Mouse (Mus musculus) CH12.LX (cell line): ENCODE measurements around the gene Aldh3b1. TPM values are rescaled to one million over a fixed set of nuclear protein-coding genes. Genes with fewer than 3 reads are reported as not detected.

Source experiments
- DNase-seq: peaks from one replicate; pipeline ENCODE4 v3.0.0-alpha.2; 2013; ENCODE audit errors: extremely low read depth
- H3K27ac ChIP-seq: 2 replicates; pipeline ENCODE4 v1.5.1; 2012; ENCODE audit warnings: low read depth, mild to moderate bottlenecking, control low read depth, moderate library complexity; ENCODE audit not compliant: insufficient read depth
- H3K27me3 ChIP-seq: replicated peaks from 2 replicates; pipeline ENCODE3; 2012; ENCODE audit warnings: inconsistent platforms
- H3K36me3 ChIP-seq, 2 experiments: replicated peaks in 1 of 2; 2 replicates each; pipeline versions ENCODE3 to v1.6.1; 2012; ENCODE audit warnings: inconsistent platforms in 1 of 2, low read length in 1 of 2, mild to moderate bottlenecking in 1 of 2, mixed read lengths in 1 of 2, moderate library complexity in 1 of 2; ENCODE audit not compliant: control insufficient read depth in 1 of 2, insufficient read depth in 1 of 2
- H3K4me1 ChIP-seq, 2 experiments: 2 replicates each; pipeline ENCODE4 v1.6.1; 2012; ENCODE audit warnings: inconsistent platforms in 1 of 2, moderate library complexity in 1 of 2; ENCODE audit not compliant: insufficient read depth in 2 of 2, control insufficient read depth in 1 of 2
- H3K4me2 ChIP-seq: 2 replicates; pipeline ENCODE4 v1.6.1; 2012; ENCODE audit warnings: low read depth, mild to moderate bottlenecking, control low read depth; ENCODE audit not compliant: poor library complexity, insufficient read depth, severe bottlenecking
- H3K4me3 ChIP-seq, 3 experiments: fragments of 150-350 bp in 1 of 3; sonication (generic) in 1 of 3; replicated peaks in 1 of 3; 2 replicates each; pipeline versions ENCODE3 to v1.5.1; 2011 to 2012; ENCODE audit warnings: low read depth in 2 of 3, low read length in 2 of 3, mild to moderate bottlenecking in 2 of 3, moderate library complexity in 2 of 3, control low read depth in 1 of 3, improper control_type of control experiment in 1 of 3, inconsistent platforms in 1 of 3, mixed read lengths in 1 of 3; ENCODE audit not compliant: poor library complexity in 1 of 3
- H3K79me2 ChIP-seq: replicated peaks from 2 replicates; pipeline ENCODE4 v1.6.1; 2012; ENCODE audit warnings: mild to moderate bottlenecking, moderate library complexity; ENCODE audit not compliant: control insufficient read depth, poor library complexity, insufficient read depth, severe bottlenecking; ENCODE audit errors: extremely low read depth
- H3K9ac ChIP-seq: 2 replicates; pipeline ENCODE4 v1.6.1; 2012; ENCODE audit warnings: low read depth, mild to moderate bottlenecking, control low read depth, moderate library complexity; ENCODE audit not compliant: insufficient read depth
- H3K9me3 ChIP-seq: replicated peaks from 2 replicates; pipeline ENCODE3; 2012; ENCODE audit warnings: low read length, inconsistent platforms, mixed read lengths
- CHD1 ChIP-seq: IDR thresholded peaks from 2 replicates; pipeline ENCODE4 v1.6.1; 2012; ENCODE audit warnings: low read depth, low read length, improper control_type of control experiment, inconsistent platforms
- CHD2 ChIP-seq: IDR thresholded peaks from 2 replicates; pipeline ENCODE4 v1.6.1; 2011; ENCODE audit warnings: low read length, improper control_type of control experiment
- E2F4 ChIP-seq: IDR thresholded peaks from 2 replicates; pipeline ENCODE4 v1.6.1; 2011; ENCODE audit warnings: low read depth, low read length, improper control_type of control experiment; ENCODE audit not compliant: insufficient replicate concordance
- EP300 ChIP-seq: IDR thresholded peaks from 2 replicates; pipeline ENCODE4 v1.6.1; 2011; ENCODE audit warnings: low read length, improper control_type of control experiment
- ETS1 ChIP-seq: conservative IDR thresholded peaks from 2 replicates; pipeline ENCODE4 v1.6.1; 2012; ENCODE audit warnings: low read depth, mild to moderate bottlenecking, inconsistent platforms, low read length, improper control_type of control experiment, moderate library complexity
- GABPA ChIP-seq: IDR thresholded peaks from 2 replicates; pipeline ENCODE4 v1.6.1; 2012; ENCODE audit warnings: low read depth, low read length, improper control_type of control experiment, inconsistent platforms; ENCODE audit not compliant: insufficient replicate concordance
- HCFC1 ChIP-seq: IDR thresholded peaks from 2 replicates; pipeline ENCODE4 v1.6.1; 2012; ENCODE audit warnings: low read depth, mild to moderate bottlenecking, inconsistent platforms, low read length, improper control_type of control experiment
- JUN ChIP-seq: IDR thresholded peaks from 2 replicates; pipeline ENCODE4 v1.6.1; 2011; ENCODE audit warnings: low read depth, mild to moderate bottlenecking, low read length, improper control_type of control experiment, moderate library complexity; ENCODE audit not compliant: insufficient read depth
- JUND ChIP-seq: conservative IDR thresholded peaks from 2 replicates; pipeline ENCODE4 v1.6.1; 2011; ENCODE audit warnings: low read depth, low read length, improper control_type of control experiment
- KAT2A ChIP-seq: IDR thresholded peaks from 2 replicates; pipeline ENCODE4 v1.6.1; 2012; ENCODE audit warnings: low read length, improper control_type of control experiment, inconsistent platforms; ENCODE audit not compliant: insufficient replicate concordance
- MXI1 ChIP-seq: IDR thresholded peaks from 2 replicates; pipeline ENCODE4 v1.6.1; 2011; ENCODE audit warnings: mild to moderate bottlenecking, low read depth, low read length, improper control_type of control experiment
- MYC ChIP-seq: IDR thresholded peaks from 2 replicates; pipeline ENCODE4 v1.6.1; 2011; ENCODE audit warnings: low read depth, mild to moderate bottlenecking, improper control_type of control experiment, low read length
- POLR2A ChIP-seq: IDR thresholded peaks from 2 replicates; pipeline ENCODE4 v1.6.1; 2011; ENCODE audit warnings: low read depth, mild to moderate bottlenecking, improper control_type of control experiment, low read length
- POLR2AphosphoS2 ChIP-seq: IDR thresholded peaks from 2 replicates; pipeline ENCODE4 v1.6.1; 2011; ENCODE audit warnings: low read depth, low read length, improper control_type of control experiment
- RAD21 ChIP-seq: IDR thresholded peaks from 2 replicates; pipeline ENCODE4 v1.6.1; 2011; ENCODE audit warnings: low read depth, mild to moderate bottlenecking, low read length, improper control_type of control experiment, moderate library complexity
- SMC3 ChIP-seq: IDR thresholded peaks from 2 replicates; pipeline ENCODE4 v1.6.1; 2011; ENCODE audit warnings: low read depth, low read length, improper control_type of control experiment
- UBTF ChIP-seq: IDR thresholded peaks from 2 replicates; pipeline ENCODE4 v1.6.1; 2012; ENCODE audit warnings: low read depth, mild to moderate bottlenecking, inconsistent platforms, low read length, improper control_type of control experiment, moderate library complexity
- USF1 ChIP-seq: IDR thresholded peaks from 2 replicates; pipeline ENCODE4 v1.6.1; 2014; ENCODE audit warnings: low read depth, mild to moderate bottlenecking, inconsistent platforms, low read length, improper control_type of control experiment
- USF2 ChIP-seq: conservative IDR thresholded peaks from 2 replicates; pipeline ENCODE4 v1.6.1; 2011; ENCODE audit warnings: low read depth, low read length, improper control_type of control experiment
- ZC3H11A ChIP-seq: IDR thresholded peaks from 2 replicates; pipeline ENCODE4 v1.6.1; 2012; ENCODE audit warnings: low read depth, mild to moderate bottlenecking, inconsistent platforms, low read length, improper control_type of control experiment
- dilution Hi-C: fragments of 300-500 bp; cut with MboI; formaldehyde crosslinking; loops from 2 replicates; pipeline ENCODE4 v1.14.3; 2020; ENCODE audit warnings: low sequenced_read_pairs; ENCODE audit not compliant: extremely low pct_unique_long_range_greater_than_20kb, extremely low pct_ligation_motif_present
- in situ Hi-C: fragments of 300-500 bp; cut with MboI; formaldehyde crosslinking; loops from 3 replicates; pipeline ENCODE4 v1.14.3; 2019; ENCODE audit warnings: low sequenced_read_pairs, low pct_ligation_motif_present, low pct_unique_long_range_greater_than_20kb, mixed read lengths
- polyA plus RNA-seq: library from polyadenylated mRNA; unstranded; fragments of >175 nt; gene quantifications from 2 replicates; pipeline ENCODE4 v1.2.1, GENCODE M21; 2012; ENCODE audit warnings: low read depth; ENCODE audit not compliant: insufficient read length
- total RNA-seq, 2 experiments: library from RNA; depleted of rRNA; stranded (reverse); fragments of 300-350 nt in 1 of 2; fragments of >200 nt in 1 of 2; gene quantifications; 2 replicates each; pipeline ENCODE4 v1.2.3; 2012 to 2014

Gene Aldh3b1
- total and polyA plus RNA-seq, 3 experiments: 5.9 to 8.1 (median 8.1) TPM

DNA sequence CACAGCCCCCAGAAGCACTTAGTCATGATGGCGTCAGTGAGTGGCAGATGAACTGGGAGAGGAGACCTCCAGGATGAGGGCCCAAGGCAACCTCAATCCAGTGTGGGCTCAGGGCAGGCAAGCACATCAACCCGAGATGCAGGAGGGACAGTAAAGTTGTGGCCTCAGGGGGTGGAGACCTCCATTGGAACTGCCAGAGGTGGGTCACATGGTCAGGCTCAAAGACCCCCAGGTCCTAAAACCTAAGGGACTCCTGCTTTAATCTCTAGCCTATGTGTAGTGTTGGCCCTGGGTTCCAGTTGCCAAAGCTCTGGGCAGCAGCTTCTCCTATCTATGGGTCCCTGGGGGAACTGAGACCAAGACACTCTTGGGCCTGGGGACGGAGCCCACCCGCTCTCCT lies 829 bp downstream of the Aldh3b1 start:
- H3K4me1 ChIP-seq: peaks cover 41 to 82% of the 10 kb centered on the region in 2 experiments
- H3K79me2 ChIP-seq: no peaks in the 10 kb centered on the region
- H3K9me3 ChIP-seq: no peaks in the 10 kb centered on the region
- no peak overlapping the region for H3K27ac ChIP-seq
- in situ Hi-C loops (no loop called here), dilution Hi-C loops (no loop called here)
- H3K9ac ChIP-seq: no peak overlapping the region
- no peak overlapping the region for H3K4me2 ChIP-seq
- H3K27me3 ChIP-seq: no peaks in the 10 kb centered on the region
- DNase-seq: no peak
- no peak overlapping the region for H3K4me3 ChIP-seq
- no peaks in the 10 kb centered on the region for H3K36me3 ChIP-seq
- no peak for TF ChIP-seq UBTF
- no peak for TF ChIP-seq EP300
- TF ChIP-seq JUND: no peak
- TF ChIP-seq GABPA: no peak
- TF ChIP-seq USF1: no peak
- TF ChIP-seq KAT2A: no peak
- no peak for TF ChIP-seq JUN
- no peak for TF ChIP-seq CHD1
- no peak for TF ChIP-seq CHD2
- no peak for TF ChIP-seq RAD21
- no peak for TF ChIP-seq POLR2AphosphoS2
- TF ChIP-seq HCFC1: no peak
- no peak for TF ChIP-seq USF2

DNA sequence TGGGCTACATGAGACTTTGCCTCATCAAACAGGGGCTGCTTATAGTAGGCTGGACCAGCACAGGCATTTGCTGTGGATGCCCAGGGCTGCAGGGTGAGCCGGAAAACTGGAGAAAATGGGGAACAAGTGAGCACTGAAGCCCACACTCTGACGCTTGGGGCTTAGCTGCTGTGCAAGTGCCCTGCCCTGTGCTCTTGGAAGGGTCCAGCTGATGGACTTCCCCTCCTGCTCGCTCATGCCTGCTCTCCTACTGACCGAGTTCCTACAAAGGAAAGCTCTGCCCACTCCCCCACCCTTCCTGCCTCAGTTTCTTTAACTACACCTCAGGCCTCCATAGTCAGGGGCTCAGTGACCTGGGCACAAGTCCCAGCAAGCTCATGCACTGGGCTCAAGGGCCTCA lies 1.6 kb downstream of the Aldh3b1 start:
- in situ Hi-C loops: no loop called here
- H3K4me2 ChIP-seq: no peak overlapping the region
- no peaks in the 10 kb centered on the region for H3K79me2 ChIP-seq
- dilution Hi-C loops: no loop called here
- DNase-seq: no peak
- no peaks in the 10 kb centered on the region for H3K9me3 ChIP-seq
- H3K4me3 ChIP-seq: no peak overlapping the region
- peaks cover 46 to 83% of the 10 kb centered on the region in 2 experiments for H3K4me1 ChIP-seq
- no peak overlapping the region for H3K9ac ChIP-seq
- H3K36me3 ChIP-seq: no peaks in the 10 kb centered on the region
- H3K27ac ChIP-seq: no peak overlapping the region
- TF ChIP-seq ETS1: no peak
- no peak for TF ChIP-seq MXI1
- no peak for TF ChIP-seq ZC3H11A
- no peak for TF ChIP-seq EP300
- no peak for TF ChIP-seq HCFC1
- no peak for TF ChIP-seq MYC
- no peak for TF ChIP-seq E2F4
- TF ChIP-seq RAD21: no peak
- TF ChIP-seq USF1: no peak
- TF ChIP-seq SMC3: no peak
- TF ChIP-seq CHD1: no peak
- TF ChIP-seq POLR2A: no peak
- no peak for TF ChIP-seq GABPA
- H3K27me3 ChIP-seq: no peaks in the 10 kb centered on the region
